Mouse (Mus musculus) ES-Bruce4 (cell line): ENCODE results near the gene Mthfd2l.

Experiments used
- CTCF ChIP-seq: IDR thresholded peaks from one replicate; pipeline ENCODE4 v1.8.1; 2011; ENCODE audit warnings: low read depth, low read length
- EP300 ChIP-seq: IDR thresholded peaks from 2 replicates; pipeline ENCODE4 v1.6.1; 2011; ENCODE audit warnings: low read depth, low read length; ENCODE audit not compliant: insufficient read depth
- POLR2A ChIP-seq: IDR thresholded peaks from one replicate; pipeline ENCODE4 v1.8.1; 2011; ENCODE audit warnings: low read length; ENCODE audit not compliant: insufficient read depth

GRCm38 (mm10) chr5:90908983-90909382 lies 21.9 kb upstream of the Mthfd2l start:
- TF ChIP-seq POLR2A (no peak), CTCF (peak; percentile 76), EP300 (no peak)
